ENCODE assay signal across 8 mouse cellular contexts in the genomic region with DNA sequence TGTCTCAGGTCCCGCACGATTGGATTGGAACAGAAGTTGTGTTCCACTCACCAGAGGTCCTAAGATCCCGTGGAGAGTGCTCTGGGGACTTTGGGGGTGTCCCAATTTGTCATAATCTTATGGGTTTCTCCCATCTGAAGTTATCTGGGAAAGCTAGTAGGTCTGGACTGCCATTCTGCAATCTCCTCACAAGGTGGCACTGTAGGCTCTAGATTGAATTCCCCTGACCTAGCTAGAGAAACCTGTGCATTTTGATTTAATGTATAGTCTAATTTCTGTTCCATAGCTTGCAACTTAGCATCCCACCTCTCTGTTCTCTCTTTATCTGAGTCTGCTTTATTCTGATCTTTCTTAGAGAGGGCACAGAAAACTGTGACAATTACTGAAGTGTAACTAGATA. TPM values are rescaled to one million over a fixed set of nuclear protein-coding genes. Genes with fewer than 3 reads are reported as not detected.
A peak's percentile ranks its signal among the peaks of the same experiment; 100 is the strongest.
DNase-seq lines count a peak whose midpoint lies in the region; ATAC-seq and TF ChIP-seq lines count a peak whose summit lies in the region.

No protein-coding gene starts in this region.

- no peak overlapping the region for H3K9ac ChIP-seq in forebrain, embryonic 14.5 days (ENCODE audit: low read length)
- H3K9ac ChIP-seq in forebrain, embryonic 15.5 days (replicated peaks): no peak overlapping the region
- H3K9ac ChIP-seq in neural tube, embryonic 11.5 days (ENCODE audit: low read length): no peak overlapping the region

- TF ChIP-seq CTCF in cortical plate, adult 2 months (IDR thresholded peaks at IDR 0.05; ENCODE audit: extremely low read depth, insufficient read depth, low read length): peak; percentile 65

- H3K4me2 ChIP-seq in forebrain, embryonic 14.5 days (ENCODE audit: low read length): no peak overlapping the region
- no peak overlapping the region for H3K4me2 ChIP-seq in forebrain, embryonic 15.5 days (replicated peaks)
- no peak overlapping the region for H3K4me2 ChIP-seq in neural tube, embryonic 11.5 days (ENCODE audit: low read depth)

- peak; percentile 67 for DNase-seq in forebrain, embryonic 14.5 days (ENCODE audit: low spot score)
- peak; percentile 1 for DNase-seq in ovary, postnatal 14 days (ENCODE audit: low spot score)
- DNase-seq in ovary, adult 18-20 months (ENCODE audit: low spot score): no peak
- peak; percentile 1 for DNase-seq in large intestine, adult 2 months (ENCODE audit: low read depth, low spot score)
- peak; percentile 12 for DNase-seq in neural tube, embryonic 11.5 days (ENCODE audit: low spot score)
- no peak for DNase-seq in testis, postnatal 14 days (ENCODE audit: low spot score)

- H3K27me3 ChIP-seq in forebrain, embryonic 14.5 days (replicated peaks; ENCODE audit: control insufficient read depth, insufficient read depth, low read length): no peaks in the 10 kb centered on the region
- H3K27me3 ChIP-seq in forebrain, embryonic 15.5 days: no peaks in the 10 kb centered on the region
- H3K27me3 ChIP-seq in neural tube, embryonic 11.5 days (ENCODE audit: control insufficient read depth, insufficient read depth, low read length): no peaks in the 10 kb centered on the region

- no peak overlapping the region for H3K27ac ChIP-seq in forebrain, embryonic 14.5 days (ENCODE audit: low read depth, low read length)
- no peak overlapping the region for H3K27ac ChIP-seq in forebrain, embryonic 15.5 days (replicated peaks)
- H3K27ac ChIP-seq in cortical plate, adult 2 months (ENCODE audit: insufficient read depth, low read length): no peak overlapping the region
- H3K27ac ChIP-seq in neural tube, embryonic 11.5 days (ENCODE audit: low read depth, low read length): no peak overlapping the region

- H3K9me3 ChIP-seq in forebrain, embryonic 14.5 days (replicated peaks; ENCODE audit: control insufficient read depth, low read length): no peaks in the 10 kb centered on the region
- H3K9me3 ChIP-seq in forebrain, embryonic 15.5 days: no peaks in the 10 kb centered on the region
- no peaks in the 10 kb centered on the region for H3K9me3 ChIP-seq in neural tube, embryonic 11.5 days (ENCODE audit: control insufficient read depth, low read length)

- no peak for TF ChIP-seq POLR2A in cortical plate, adult 2 months (IDR thresholded peaks at IDR 0.05; ENCODE audit: extremely low read depth, insufficient read depth, low read length)

- no peaks in the 10 kb centered on the region for H3K4me1 ChIP-seq in forebrain, embryonic 14.5 days (ENCODE audit: control insufficient read depth, insufficient read depth, low read length)
- H3K4me1 ChIP-seq in forebrain, embryonic 15.5 days: no peaks in the 10 kb centered on the region
- no peaks in the 10 kb centered on the region for H3K4me1 ChIP-seq in cortical plate, adult 2 months (ENCODE audit: control insufficient read depth, insufficient read depth, low read length)
- no peaks in the 10 kb centered on the region for H3K4me1 ChIP-seq in neural tube, embryonic 11.5 days (ENCODE audit: control insufficient read depth, insufficient read depth, low read length)

- H3K4me3 ChIP-seq in forebrain, embryonic 14.5 days (ENCODE audit: low read depth, low read length): no peak overlapping the region
- H3K4me3 ChIP-seq in forebrain, embryonic 15.5 days: no peak overlapping the region
- H3K4me3 ChIP-seq in cortical plate, adult 2 months (ENCODE audit: insufficient read depth, low read length): no peak overlapping the region
- H3K4me3 ChIP-seq in neural tube, embryonic 11.5 days (ENCODE audit: low read depth, low read length): no peak overlapping the region

- peak; percentile 46; the same call in 1 of the 2 replicates for ATAC-seq in forebrain, embryonic 14.5 days
- ATAC-seq in forebrain, embryonic 15.5 days (replicated peaks): no peak
- no peak for ATAC-seq in neural tube, embryonic 11.5 days (ENCODE audit: insufficient read depth, low FRiP score, low TSS enrichment)

- 56% methylated on average over 3 of the region's 3 CpGs for WGBS in forebrain, embryonic 14.5 days
- WGBS in forebrain, embryonic 15.5 days: 65% methylated on average over 3 of the region's 3 CpGs
- 29% methylated on average over 3 of the region's 3 CpGs for WGBS in large intestine, adult 2 months
- 61% methylated on average over 3 of the region's 3 CpGs for WGBS in neural tube, embryonic 11.5 days

- no peaks in the 10 kb centered on the region for H3K36me3 ChIP-seq in forebrain, embryonic 14.5 days (ENCODE audit: control insufficient read depth, insufficient read depth, low read length)
- H3K36me3 ChIP-seq in forebrain, embryonic 15.5 days: no peaks in the 10 kb centered on the region
- H3K36me3 ChIP-seq in neural tube, embryonic 11.5 days (ENCODE audit: control insufficient read depth, insufficient read depth, low read length): no peaks in the 10 kb centered on the region

RNA-seq across cellular contexts. Expression of a gene that starts 42.1 kb away (rescaled TPM):
- polyA plus RNA-seq in forebrain, embryonic 14.5 days (2014; fragmentation: Nextera tagmentation; extraction: Ambion mirVana): 91.7 and 102 TPM in 2 replicates
- polyA plus RNA-seq in forebrain, embryonic 15.5 days (2015; fragmentation: Nextera tagmentation; extraction: Ambion mirVana): 74.9 and 75.7 TPM in 2 replicates
- polyA plus RNA-seq in cortical plate, adult 2 months (2012; rRNA removed): 45.2 and 47.4 TPM in 2 replicates
- polyA plus RNA-seq in large intestine, adult 2 months (2012; rRNA removed): 17.5 and 20.8 TPM in 2 replicates
- polyA plus RNA-seq in neural tube, embryonic 11.5 days (2014; fragmentation: Nextera tagmentation; extraction: Ambion mirVana): 90.3 and 93.9 TPM in 2 replicates

Comparison
In these comparisons a context has a peak if more than half of its experiments do, and no peak if none do; other contexts are left out.
1. DNase-seq: peak in forebrain, embryonic 14.5 days (single experiment), ovary, postnatal 14 days (single experiment), large intestine, adult 2 months (single experiment) and neural tube, embryonic 11.5 days (single experiment); none in ovary, adult 18-20 months (single experiment) and testis, postnatal 14 days (single experiment).